Mouse (Mus musculus): ENCODE data around the gene Plscr4.

The Plscr4 gene

GRCm38 (mm10) chr9:92511696-92512095 lies 54.5 kb downstream of the Plscr4 start:
- DNase-seq (ENCODE audit: low read depth, low spot score): no peak

- DNase-seq (ENCODE audit: low read depth, low spot score): no peak
These were observed 59.9 kb downstream of the Plscr4 start for GRCm38 (mm10) chr9:92517036-92517435.

- DNase-seq (ENCODE audit: low read depth, low spot score): no peak
These were observed 63.6 kb downstream of the Plscr4 start for GRCm38 (mm10) chr9:92520751-92521150.

GRCm38 (mm10) chr9:92524506-92524905 lies 67.3 kb downstream of the Plscr4 start:
- no peak for DNase-seq (ENCODE audit: low read depth, low spot score)

GRCm38 (mm10) chr9:92530055-92530454 lies 72.9 kb downstream of the Plscr4 start:
- no peak for DNase-seq (ENCODE audit: low read depth, low spot score)

GRCm38 (mm10) chr9:92537735-92538134 lies 80.6 kb downstream of the Plscr4 start:
- DNase-seq (ENCODE audit: low read depth, low spot score): no peak

- DNase-seq (ENCODE audit: low read depth, low spot score): no peak
These were observed 81.0 kb downstream of the Plscr4 start for GRCm38 (mm10) chr9:92538216-92538615.
